Mouse (Mus musculus) megakaryocyte, embryonic 14.5 days (primary cell): ENCODE measurements around the gene Ypel1. TPM values are rescaled to one million over a fixed set of nuclear protein-coding genes. Genes with fewer than 3 reads are reported as not detected.
A peak's percentile ranks its signal among the peaks of the same experiment; 100 is the strongest.

Experiments
- H3K27me3 ChIP-seq: replicated peaks from 2 replicates; pipeline ENCODE3; 2012; ENCODE audit warnings: inconsistent platforms
- H3K36me3 ChIP-seq: replicated peaks from 2 replicates; pipeline ENCODE3; 2012; ENCODE audit warnings: low read length, inconsistent platforms, mixed read lengths
- H3K4me1 ChIP-seq: 2 replicates; pipeline ENCODE4 v1.6.1; 2012; ENCODE audit warnings: inconsistent platforms
- H3K4me3 ChIP-seq: replicated peaks from 2 replicates; pipeline ENCODE3; 2012; ENCODE audit warnings: moderate library complexity, mild to moderate bottlenecking, inconsistent platforms
- H3K9me3 ChIP-seq: 2 replicates; pipeline ENCODE4 v1.6.1; 2012; ENCODE audit warnings: inconsistent platforms
- FLI1 ChIP-seq: IDR thresholded peaks from 2 replicates; pipeline ENCODE4 v1.6.1; 2012; ENCODE audit warnings: low read length, inconsistent platforms, mixed read lengths
- GATA1 ChIP-seq: IDR thresholded peaks from 3 replicates; pipeline ENCODE4 v1.6.1; 2012; ENCODE audit warnings: mixed read lengths, low read length, inconsistent platforms, borderline replicate concordance
- polyA plus RNA-seq: library from polyadenylated mRNA; stranded (reverse); fragments of >175 nt; gene quantifications from 2 replicates; pipeline ENCODE4 v1.2.3, GENCODE M21; 2012; ENCODE audit warnings: low replicate concordance; ENCODE audit not compliant: insufficient read depth

Gene Ypel1
- polyA plus RNA-seq, 1 experiment, result 0.18 TPM

DNA sequence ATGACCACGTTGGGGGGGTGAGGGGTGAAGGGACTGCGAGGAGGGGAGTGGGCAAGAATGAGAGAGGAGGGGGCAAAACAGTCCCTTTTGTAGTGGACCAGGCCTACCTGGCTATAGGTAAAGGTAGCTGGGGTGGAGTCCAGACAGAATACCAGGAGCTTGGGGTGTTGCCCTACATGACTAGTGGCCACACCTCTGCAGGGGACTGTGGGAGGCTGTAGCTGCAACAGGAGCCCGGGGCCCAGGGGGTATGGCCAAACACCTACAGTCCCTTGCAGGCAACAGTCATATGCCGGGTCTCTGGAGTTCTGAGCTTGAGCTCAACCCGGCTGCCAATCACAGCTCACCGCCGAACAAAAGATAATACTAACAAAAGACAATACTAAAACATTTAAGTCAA, 17.4 kb upstream of the Ypel1 start:
- H3K9me3 ChIP-seq, result no peaks in the 10 kb centered on the region
- peaks cover 47% of the 10 kb centered on the region for H3K36me3 ChIP-seq
- no peaks in the 10 kb centered on the region for H3K4me1 ChIP-seq
- TF ChIP-seq FLI1, result no peak
- TF ChIP-seq GATA1, result no peak
- H3K27me3 ChIP-seq, result no peaks in the 10 kb centered on the region
- H3K4me3 ChIP-seq, result no peak overlapping the region

DNA sequence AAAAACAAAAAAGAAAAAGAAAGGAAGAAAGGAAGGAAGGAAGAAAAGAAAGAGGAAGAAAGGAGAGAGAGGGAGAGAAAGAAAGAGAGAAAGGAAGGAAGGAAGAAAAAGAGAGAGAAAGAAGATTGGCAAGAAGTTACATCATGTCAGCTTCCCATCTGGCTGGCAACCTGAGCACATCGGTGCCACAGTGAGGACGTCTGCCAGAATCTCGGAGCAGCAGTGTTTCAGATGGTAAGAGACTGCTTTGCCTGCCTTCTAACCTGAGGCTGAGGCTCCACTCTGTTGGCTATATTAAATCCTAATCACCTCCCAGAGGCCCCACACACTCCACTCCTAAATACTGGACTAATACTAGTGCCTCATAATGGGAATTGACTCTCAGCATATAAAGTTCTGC, 15.6 kb upstream of the Ypel1 start:
- no peaks in the 10 kb centered on the region for H3K4me1 ChIP-seq
- H3K27me3 ChIP-seq, result no peaks in the 10 kb centered on the region
- TF ChIP-seq GATA1, result no peak
- H3K9me3 ChIP-seq, result no peaks in the 10 kb centered on the region
- H3K36me3 ChIP-seq, result peaks cover 28% of the 10 kb centered on the region
- no peak overlapping the region for H3K4me3 ChIP-seq

DNA sequence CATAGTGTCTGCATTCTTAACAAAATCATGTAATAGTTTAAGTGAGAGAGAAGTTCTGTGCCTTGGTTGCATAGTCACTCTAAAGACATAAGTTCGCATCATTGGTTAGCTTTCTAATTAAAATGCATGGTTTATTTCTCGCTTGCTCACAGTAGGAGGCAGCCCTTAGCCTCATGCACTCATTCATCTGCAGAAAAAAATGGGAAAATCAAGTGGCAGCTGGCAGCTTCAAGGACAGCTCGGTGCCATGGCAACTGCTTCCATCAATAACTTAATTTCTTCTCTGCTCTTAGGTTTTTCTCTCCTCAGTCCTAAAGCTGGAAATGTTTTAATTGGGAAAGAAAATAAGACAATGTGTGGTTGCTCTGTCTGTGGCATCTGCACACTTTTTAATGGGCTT, 13.9 kb upstream of the Ypel1 start:
- Histone ChIP-seq H3K36me3 (peaks cover 13% of the 10 kb centered on the region), H3K9me3 (no peaks in the 10 kb centered on the region), H3K4me1 (no peaks in the 10 kb centered on the region), H3K27me3 (peaks cover 8% of the 10 kb centered on the region), H3K4me3 (no peak overlapping the region)
- no peak for TF ChIP-seq GATA1
- no peak for TF ChIP-seq FLI1

DNA sequence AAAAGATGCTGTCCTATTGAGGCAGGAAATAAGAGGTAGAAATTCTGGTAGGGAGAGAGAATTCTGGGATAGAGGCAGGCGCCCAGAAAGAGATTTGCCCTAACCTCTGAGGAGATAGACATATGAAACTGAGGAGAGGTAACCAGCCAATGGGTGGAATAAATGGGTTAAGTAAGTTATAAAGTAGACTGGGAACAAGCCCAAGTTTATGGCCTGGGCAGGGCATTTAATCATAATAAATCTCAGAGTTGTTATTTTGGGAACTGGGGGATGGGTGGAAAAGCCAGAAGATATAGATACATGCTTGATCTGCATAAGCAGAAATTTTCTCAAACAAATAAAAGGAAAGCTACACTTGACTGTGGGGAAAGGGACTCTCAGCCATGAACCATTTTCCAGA, 7.2 kb upstream of the Ypel1 start:
- TF ChIP-seq FLI1, result no peak
- no peak for TF ChIP-seq GATA1
- H3K27me3 ChIP-seq, result peaks cover 45% of the 10 kb centered on the region

DNA sequence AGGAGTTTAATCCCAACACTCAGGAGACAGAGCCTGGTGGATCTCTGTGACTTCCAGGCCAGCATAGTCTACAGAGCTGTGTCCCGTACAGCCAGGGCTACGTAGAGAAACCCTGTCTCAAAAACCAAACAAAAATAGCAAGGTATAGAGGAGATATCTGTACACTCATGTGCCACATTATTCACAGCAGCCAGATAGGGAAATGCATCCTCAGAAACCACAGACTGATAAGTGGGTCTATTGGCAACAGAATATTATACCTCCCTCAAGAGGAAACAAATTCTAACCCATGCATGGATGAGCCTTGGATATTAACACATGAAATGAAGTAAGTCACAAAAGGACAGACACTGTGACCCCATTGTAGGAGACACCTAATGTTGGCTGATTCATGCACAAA, 1.9 kb upstream of the Ypel1 start:
- H3K4me1 ChIP-seq, result peaks cover 19% of the 10 kb centered on the region
- no peak overlapping the region for H3K4me3 ChIP-seq
- no peak for TF ChIP-seq FLI1
- TF ChIP-seq GATA1, result no peak
- peaks cover 65% of the 10 kb centered on the region for H3K27me3 ChIP-seq
- peaks cover 5% of the 10 kb centered on the region for H3K9me3 ChIP-seq
- H3K36me3 ChIP-seq, result no peaks in the 10 kb centered on the region

More for the DNA sequence above, 7.2 kb upstream of the Ypel1 start:
- H3K4me1 ChIP-seq, result peaks cover 2% of the 10 kb centered on the region; the same call in 1 of the 2 replicates
- H3K9me3 ChIP-seq, result no peaks in the 10 kb centered on the region
- no peak overlapping the region for H3K4me3 ChIP-seq
- H3K36me3 ChIP-seq, result no peaks in the 10 kb centered on the region

DNA sequence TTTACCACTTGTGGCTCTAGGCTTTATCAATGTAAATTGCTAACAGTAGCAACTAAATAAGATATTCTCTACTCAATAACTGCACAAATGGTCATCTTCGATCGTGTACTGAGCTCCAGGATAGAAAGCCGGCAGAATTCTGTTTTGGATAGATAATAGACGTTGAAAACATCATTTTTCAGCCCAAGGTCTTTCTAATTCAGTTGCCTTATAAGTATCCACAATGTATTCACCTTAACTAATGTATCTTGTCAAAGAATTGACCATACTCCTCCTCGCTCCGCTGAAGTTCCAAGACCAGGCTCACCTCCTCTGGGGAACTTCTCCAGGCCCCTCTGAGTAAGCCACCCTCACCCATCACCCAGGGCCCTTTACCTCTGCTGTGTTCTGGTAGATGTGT, 1.2 kb downstream of the Ypel1 start:
- H3K4me1 ChIP-seq, result peaks cover 23% of the 10 kb centered on the region
- TF ChIP-seq GATA1 (no peak), FLI1 (no peak)
- peaks cover 10% of the 10 kb centered on the region for H3K9me3 ChIP-seq
- peaks cover 58% of the 10 kb centered on the region for H3K27me3 ChIP-seq
- H3K36me3 ChIP-seq, result no peaks in the 10 kb centered on the region
- peak overlapping the region; percentile 92 for H3K4me3 ChIP-seq

DNA sequence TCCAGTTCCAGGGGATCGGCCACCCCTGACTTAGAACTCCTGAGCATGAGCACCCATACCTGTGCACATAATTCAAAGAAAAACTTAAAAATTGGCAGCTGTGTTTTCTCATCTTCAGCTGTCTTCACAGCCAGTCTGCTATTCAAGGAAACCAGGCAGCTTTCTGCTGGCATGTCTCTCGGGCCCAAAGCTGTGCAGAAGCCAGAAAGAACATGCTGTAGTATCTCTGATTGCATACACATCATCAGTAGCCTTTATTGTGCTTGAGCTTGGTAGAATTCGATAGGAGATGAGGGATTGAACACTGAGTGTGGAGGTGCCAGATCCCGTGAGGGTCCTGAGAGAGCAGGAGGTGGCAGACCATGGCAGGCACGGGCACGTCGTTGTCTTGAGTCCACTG, 3.5 kb downstream of the Ypel1 start:
- Histone ChIP-seq H3K27me3 (peaks cover 45% of the 10 kb centered on the region), H3K36me3 (no peaks in the 10 kb centered on the region), H3K9me3 (peaks cover 17% of the 10 kb centered on the region), H3K4me1 (peaks cover 17% of the 10 kb centered on the region), H3K4me3 (no peak overlapping the region)
- TF ChIP-seq GATA1 (no peak), FLI1 (no peak)

DNA sequence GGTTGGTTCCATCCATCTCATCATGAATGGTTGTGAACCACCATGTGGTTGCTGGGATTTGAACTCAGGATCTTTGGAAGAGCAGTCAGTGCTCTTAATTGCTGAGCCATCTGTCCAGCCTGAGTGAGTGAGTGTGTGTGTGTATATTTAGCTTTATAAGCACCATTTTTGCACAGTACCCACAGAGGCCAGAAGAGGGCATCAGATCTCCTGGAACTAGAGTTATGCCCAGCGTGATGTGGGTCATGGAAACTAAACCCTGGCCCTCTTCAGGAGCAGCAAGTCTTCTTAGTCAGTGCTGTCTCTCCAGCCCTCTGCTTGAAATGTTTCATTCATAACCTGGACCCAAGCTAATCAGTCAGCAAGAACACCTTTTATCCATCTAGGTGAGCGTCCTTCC, 6.8 kb downstream of the Ypel1 start:
- no peak for TF ChIP-seq FLI1
- TF ChIP-seq GATA1, result no peak
- no peak overlapping the region for H3K4me3 ChIP-seq
- H3K27me3 ChIP-seq, result peaks cover 19% of the 10 kb centered on the region

DNA sequence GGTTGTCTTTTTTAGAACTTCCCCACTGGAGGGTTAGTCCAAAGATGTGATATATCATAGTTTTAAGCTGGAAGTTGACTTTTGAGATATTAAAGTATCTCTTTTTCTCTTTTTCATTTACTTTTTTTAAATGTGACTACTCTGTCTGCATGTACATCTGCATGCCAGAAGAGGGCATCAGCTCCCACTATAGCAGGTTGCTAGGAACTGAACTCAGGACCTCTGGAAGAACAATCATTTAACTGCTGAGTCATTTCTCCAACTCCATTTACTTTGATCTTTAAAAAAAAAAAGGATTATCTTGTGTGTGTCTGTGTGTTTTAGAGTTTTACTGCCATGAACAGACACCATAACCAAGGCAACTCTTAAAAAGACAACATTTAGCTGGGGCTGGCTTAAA, 7.4 kb downstream of the Ypel1 start:
- no peak for TF ChIP-seq FLI1
- no peak for TF ChIP-seq GATA1
- peaks cover 12% of the 10 kb centered on the region for H3K9me3 ChIP-seq
- H3K36me3 ChIP-seq, result peaks cover 15% of the 10 kb centered on the region
- H3K4me3 ChIP-seq, result no peak overlapping the region
- H3K4me1 ChIP-seq, result peaks cover 4% of the 10 kb centered on the region
- H3K27me3 ChIP-seq, result peaks cover 15% of the 10 kb centered on the region

More for the DNA sequence above, 6.8 kb downstream of the Ypel1 start:
- Histone ChIP-seq H3K36me3 (peaks cover 9% of the 10 kb centered on the region), H3K9me3 (peaks cover 12% of the 10 kb centered on the region), H3K4me1 (peaks cover 4% of the 10 kb centered on the region)

DNA sequence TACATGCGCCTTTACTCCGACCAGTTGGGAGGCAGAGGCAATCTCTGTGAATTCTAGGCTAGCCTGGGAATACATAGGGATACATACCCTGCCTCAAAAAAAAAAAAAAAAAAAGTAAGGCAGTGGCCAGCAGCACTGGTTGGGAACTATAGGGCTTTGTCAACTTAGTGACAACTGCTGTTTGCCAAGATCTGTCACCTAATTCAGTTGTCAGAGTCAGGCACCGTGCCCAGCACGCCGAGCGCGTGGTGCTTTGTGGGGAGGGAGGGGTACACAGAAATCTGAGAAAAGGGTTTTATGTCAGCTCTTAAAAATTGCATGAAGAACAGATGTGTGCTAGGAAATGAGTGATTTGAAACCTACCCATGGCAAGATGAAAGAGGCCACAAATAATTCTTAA, 8.6 kb downstream of the Ypel1 start:
- no peak overlapping the region for H3K4me3 ChIP-seq
- H3K27me3 ChIP-seq, result peaks cover 10% of the 10 kb centered on the region
- peaks cover 27% of the 10 kb centered on the region for H3K36me3 ChIP-seq
- peaks cover 4% of the 10 kb centered on the region for H3K4me1 ChIP-seq
- peaks cover 12% of the 10 kb centered on the region for H3K9me3 ChIP-seq
- TF ChIP-seq FLI1, result no peak
- TF ChIP-seq GATA1, result no peak
